Mouse (Mus musculus): ENCODE data around the gene Tatdn3. TPM values are rescaled to one million over a fixed set of nuclear protein-coding genes. Genes with fewer than 3 reads are reported as not detected.
A peak's percentile ranks its signal among the peaks of the same experiment; 100 is the strongest.

Gene Tatdn3
- 15.0 and 15.3 TPM in 2 replicates for polyA plus RNA-seq (2015; fragmentation: Nextera tagmentation; extraction: Ambion mirVana)

DNA sequence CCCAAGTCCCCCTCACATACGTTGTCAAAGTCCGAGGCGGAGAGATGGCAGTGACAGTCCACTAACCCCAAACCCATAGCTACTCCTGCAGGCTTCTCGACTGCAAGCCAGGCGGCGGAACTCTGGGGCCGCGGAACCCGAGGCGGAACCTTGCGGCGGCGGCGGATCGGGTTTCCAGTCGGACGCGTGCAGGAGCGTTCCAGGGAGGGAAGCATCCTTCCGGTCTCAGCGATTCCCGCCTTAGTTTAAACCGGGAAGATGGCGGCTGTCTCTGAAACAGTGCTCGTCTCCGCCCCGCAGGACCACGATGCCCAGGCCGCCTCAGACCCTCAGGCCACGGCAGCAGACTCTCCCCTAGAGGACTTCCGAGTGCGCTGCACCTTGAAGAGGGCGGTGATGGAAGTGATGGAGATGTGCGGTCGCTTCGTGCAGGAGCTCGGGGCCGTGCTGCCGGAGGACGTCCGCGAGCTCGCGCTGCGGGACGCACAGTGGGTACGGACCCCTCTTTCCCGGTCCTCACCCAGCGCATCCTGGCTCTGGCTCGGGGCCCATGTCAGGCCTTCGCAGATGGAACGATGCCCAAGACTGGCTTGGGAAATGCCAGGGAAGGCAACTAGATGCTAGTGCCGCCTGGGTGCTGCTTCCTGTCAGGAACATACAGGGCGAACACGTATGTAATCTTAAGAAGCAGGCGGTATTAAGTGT lies at the start of gene Tatdn3, which contains the start of gene Nsl1:
Gene Tatdn3, minus strand, starts transcription at position 152 of the 705 bp plus-strand sequence.
Gene Nsl1, plus strand, starts transcription at position 232 of the 705 bp plus-strand sequence.
- WGBS = under 1% methylated on average over 56 of the region's 56 CpGs
- Histone ChIP-seq H3K4me3 (peak within 1 kb of the TSS; percentile 86), H3K9ac (peak within 1 kb of the TSS; percentile 89), H3K27ac (peak within 1 kb of the TSS; percentile 69), H3K4me2 (replicated peaks) (peak within 1 kb of the TSS; percentile 87), H3K27me3 (no peaks in the 10 kb centered on the region), H3K4me1 (peaks cover 20% of the 10 kb centered on the region), H3K9me3 (no peaks in the 10 kb centered on the region), H3K36me3 (peaks cover 24% of the 10 kb centered on the region)
- peak; percentile 86 for ATAC-seq (ENCODE audit: low FRiP score, low read depth)

DNA sequence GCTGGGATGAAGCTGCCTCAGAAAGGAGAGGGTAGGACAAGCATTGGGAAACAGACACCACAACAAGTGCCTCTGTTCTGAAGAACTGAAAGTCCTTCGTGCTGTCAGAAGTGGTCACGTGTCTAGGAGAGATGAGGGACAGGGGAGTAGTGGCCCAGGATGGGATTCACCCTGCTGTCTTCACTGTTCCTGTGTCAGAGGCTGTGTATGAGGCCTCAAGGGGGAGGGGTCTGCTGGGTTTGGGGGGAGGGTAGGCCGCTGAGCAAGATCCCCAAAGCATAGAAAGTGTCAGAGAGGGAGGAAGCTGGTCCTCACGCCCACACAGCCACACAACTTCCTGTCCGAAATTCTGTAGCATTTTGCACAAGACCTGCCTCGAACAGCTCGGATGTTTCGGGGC lies 48.4 kb upstream of the Tatdn3 start:
- Histone ChIP-seq H3K27ac (no peak overlapping the region), H3K36me3 (peaks cover 7% of the 10 kb centered on the region; the same call in 1 of the 2 replicates), H3K4me2 (replicated peaks) (no peak overlapping the region), H3K9me3 (no peaks in the 10 kb centered on the region), H3K4me3 (no peak overlapping the region), H3K9ac (no peak overlapping the region; the same call in 1 of the 2 replicates), H3K4me1 (no peaks in the 10 kb centered on the region), H3K27me3 (no peaks in the 10 kb centered on the region)
- ATAC-seq (ENCODE audit: low FRiP score, low read depth) = no peak; the same call in 1 of the 2 replicates
- 54% methylated on average over 8 of the region's 8 CpGs for WGBS

DNA sequence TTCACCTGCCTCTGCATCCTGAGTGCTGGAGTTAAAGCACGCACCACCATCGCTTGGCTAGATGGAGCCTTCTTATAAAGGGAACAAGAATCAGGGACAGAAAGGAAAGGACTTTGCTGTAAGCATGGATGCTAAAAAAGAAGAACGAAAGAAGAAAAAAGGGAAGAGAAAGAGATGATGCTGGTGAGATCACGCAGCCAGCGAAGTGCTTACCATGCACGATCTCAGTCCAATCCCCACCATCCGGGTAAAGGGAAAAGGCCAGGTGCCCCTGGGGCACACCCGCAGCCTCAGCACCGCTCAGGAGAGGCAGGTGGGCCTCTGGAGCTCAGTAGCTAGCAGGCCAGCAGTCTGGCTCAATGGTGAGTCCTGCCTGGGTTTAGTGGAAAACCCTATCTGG lies 47.2 kb upstream of the Tatdn3 start:
- H3K27ac ChIP-seq = no peak overlapping the region
- no peaks in the 10 kb centered on the region for H3K9me3 ChIP-seq
- WGBS = 88% methylated on average over 9 of the region's 9 CpGs
- H3K9ac ChIP-seq = no peak overlapping the region
- no peaks in the 10 kb centered on the region for H3K27me3 ChIP-seq
- H3K36me3 ChIP-seq = peaks cover 7% of the 10 kb centered on the region; the same call in 1 of the 2 replicates
- H3K4me3 ChIP-seq = no peak overlapping the region
- H3K4me2 ChIP-seq (replicated peaks) = no peak overlapping the region
- no peaks in the 10 kb centered on the region for H3K4me1 ChIP-seq
- ATAC-seq (ENCODE audit: low FRiP score, low read depth) = no peak

DNA sequence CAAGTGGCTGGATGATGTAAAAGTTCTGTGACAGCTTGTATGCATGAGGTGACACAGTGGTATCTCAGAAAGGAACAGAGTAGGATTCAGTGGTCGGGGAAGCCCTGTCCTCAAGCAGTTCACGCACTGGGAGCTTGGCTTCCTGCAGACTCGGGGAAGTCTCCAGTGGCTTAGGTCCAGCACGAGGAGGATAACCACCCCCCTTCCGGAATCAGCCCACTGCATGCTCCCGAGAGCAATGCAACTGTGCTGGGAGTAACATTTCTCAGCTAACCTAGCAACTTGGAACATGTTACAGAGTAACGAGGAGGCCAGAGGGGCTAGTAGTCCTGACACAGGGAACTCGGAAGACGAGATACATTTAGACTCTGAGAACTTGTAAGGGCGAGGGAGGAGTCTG lies 44.6 kb upstream of the Tatdn3 start:
- H3K4me2 ChIP-seq (replicated peaks) = no peak overlapping the region
- no peaks in the 10 kb centered on the region for H3K4me1 ChIP-seq
- H3K9ac ChIP-seq = no peak overlapping the region
- no peak overlapping the region for H3K4me3 ChIP-seq
- no peak for ATAC-seq (ENCODE audit: low FRiP score, low read depth)
- H3K27ac ChIP-seq = no peak overlapping the region
- H3K9me3 ChIP-seq = no peaks in the 10 kb centered on the region
- no peaks in the 10 kb centered on the region for H3K27me3 ChIP-seq
- WGBS = 64% methylated on average over 10 of the region's 10 CpGs
- peaks cover 7% of the 10 kb centered on the region; the same call in 1 of the 2 replicates for H3K36me3 ChIP-seq

DNA sequence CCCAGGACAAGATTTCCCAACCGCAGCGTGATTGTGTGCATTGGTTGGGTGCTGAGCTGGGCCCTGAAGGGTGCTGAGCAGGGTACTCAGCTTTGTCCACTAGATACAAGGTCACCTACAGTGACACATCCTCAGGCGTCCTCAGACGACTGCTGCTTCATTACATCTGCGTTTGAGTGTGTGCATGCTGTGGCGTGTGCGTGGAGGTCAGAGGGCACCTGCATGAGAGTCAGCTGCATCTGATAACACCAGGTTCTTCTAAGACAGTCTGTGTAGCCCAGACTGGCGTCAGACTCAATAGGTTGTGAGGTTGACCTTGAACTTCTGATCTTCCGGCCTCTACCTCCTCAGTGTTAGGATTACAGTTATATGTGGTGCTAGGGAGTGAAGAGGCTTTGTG lies 42.5 kb upstream of the Tatdn3 start:
- 84% methylated on average over 9 of the region's 9 CpGs for WGBS
- Histone ChIP-seq H3K9ac (no peak overlapping the region), H3K4me2 (replicated peaks) (no peak overlapping the region), H3K27ac (no peak overlapping the region), H3K4me3 (no peak overlapping the region), H3K27me3 (0 out of 2 replicates have a peak, but pooled peaks cover 4% of the 10 kb centered on the region), H3K4me1 (no peaks in the 10 kb centered on the region), H3K36me3 (peaks cover 10% of the 10 kb centered on the region), H3K9me3 (peaks cover 6% of the 10 kb centered on the region; the same call in 1 of the 2 replicates)
- ATAC-seq (ENCODE audit: low FRiP score, low read depth) = no peak

DNA sequence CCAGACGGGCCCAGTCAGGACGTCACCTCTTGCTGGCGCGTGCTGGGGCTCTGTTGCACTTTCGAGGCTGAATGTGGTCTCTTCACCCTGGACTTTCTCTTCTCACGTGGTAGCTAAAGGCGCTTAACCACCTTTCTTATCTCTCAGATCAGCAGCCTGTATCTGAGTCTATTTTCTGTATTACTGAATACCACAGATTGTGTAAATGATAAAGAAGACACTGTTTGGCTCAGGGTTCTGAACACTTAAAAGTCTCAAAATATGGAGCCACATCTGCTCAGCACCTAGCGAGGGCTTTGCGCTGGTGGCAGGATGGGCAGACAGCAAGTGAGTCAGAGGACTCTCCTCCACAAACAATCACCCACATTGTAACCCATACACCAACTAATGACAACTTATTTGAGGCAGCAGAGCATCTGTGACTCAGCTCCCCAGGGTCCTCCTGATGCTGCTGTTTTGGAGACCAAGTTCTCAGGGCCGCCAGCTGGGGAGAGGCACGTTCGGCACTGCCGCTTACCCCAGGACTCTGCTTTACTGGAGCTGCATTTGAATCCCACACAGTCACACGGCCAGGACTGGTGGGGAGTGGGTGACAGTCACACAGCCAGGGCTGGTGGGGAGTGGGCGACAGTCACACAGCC lies 40.1 kb upstream of the Tatdn3 start:
- ATAC-seq (ENCODE audit: low FRiP score, low read depth) = no peak
- Histone ChIP-seq H3K4me1 (peaks cover 18% of the 10 kb centered on the region), H3K27me3 (peaks cover 17% of the 10 kb centered on the region; the same call in 1 of the 2 replicates), H3K9ac (no peak overlapping the region), H3K9me3 (peaks cover 6% of the 10 kb centered on the region; the same call in 1 of the 2 replicates), H3K27ac (no peak overlapping the region), H3K4me3 (no peak overlapping the region), H3K4me2 (replicated peaks) (no peak overlapping the region), H3K36me3 (peaks cover 4% of the 10 kb centered on the region; the same call in 1 of the 2 replicates)
- 77% methylated on average over 15 of the region's 15 CpGs for WGBS

DNA sequence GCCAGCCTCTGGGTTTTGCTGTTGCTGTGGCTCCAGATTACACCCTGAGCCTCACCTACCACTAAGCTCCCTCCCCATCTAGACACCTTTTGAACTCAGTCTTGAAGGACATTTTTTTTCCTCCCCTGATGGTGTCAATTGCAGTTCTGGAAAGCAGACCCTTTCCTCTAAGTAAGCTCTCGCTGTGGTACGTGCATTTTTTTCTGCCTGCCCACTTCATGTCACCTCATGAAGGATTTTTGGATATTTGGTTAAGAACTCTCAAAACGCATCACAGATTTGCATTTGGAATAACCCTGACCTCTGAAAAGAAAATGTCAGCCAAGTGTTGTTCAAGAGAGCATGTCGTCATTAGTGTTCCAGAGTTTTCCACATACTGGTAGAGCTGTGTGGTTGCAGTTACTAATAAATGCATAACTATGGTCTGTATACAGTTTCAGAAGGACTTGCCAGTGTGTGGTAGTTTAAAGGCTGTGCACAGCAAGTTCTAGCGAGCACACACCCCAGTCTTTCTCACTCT lies 37.1 kb upstream of the Tatdn3 start:
- Histone ChIP-seq H3K27ac (no peak overlapping the region), H3K9me3 (peaks cover 6% of the 10 kb centered on the region; the same call in 1 of the 2 replicates), H3K9ac (no peak overlapping the region), H3K27me3 (peaks cover 17% of the 10 kb centered on the region; the same call in 1 of the 2 replicates), H3K36me3 (peaks cover 4% of the 10 kb centered on the region; the same call in 1 of the 2 replicates), H3K4me1 (peaks cover 28% of the 10 kb centered on the region), H3K4me2 (replicated peaks) (peak overlapping the region; percentile 95), H3K4me3 (no peak overlapping the region)
- no peak for ATAC-seq (ENCODE audit: low FRiP score, low read depth)
- WGBS = 58% methylated on average over 5 of the region's 5 CpGs

DNA sequence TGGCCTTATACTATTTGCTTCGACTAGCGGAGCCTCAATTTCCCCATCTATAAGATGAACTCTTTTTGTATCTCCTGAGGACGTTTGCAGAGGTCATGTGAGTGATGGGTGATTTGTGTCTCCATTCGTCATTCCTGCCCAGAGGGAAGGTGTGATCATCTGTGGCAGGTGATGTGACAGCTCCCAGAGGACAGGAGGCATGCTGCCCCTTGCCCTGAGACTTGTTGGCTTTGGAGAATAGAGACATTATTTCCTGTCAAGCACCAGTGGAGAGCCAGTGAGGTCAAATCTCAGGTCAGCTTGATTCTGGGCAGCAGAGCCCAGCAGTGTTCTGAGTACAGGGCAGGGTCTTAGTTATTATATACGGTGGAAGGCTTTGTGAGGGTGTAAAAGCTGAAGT lies 36.4 kb upstream of the Tatdn3 start:
- H3K36me3 ChIP-seq = peaks cover 4% of the 10 kb centered on the region; the same call in 1 of the 2 replicates
- H3K27me3 ChIP-seq = peaks cover 17% of the 10 kb centered on the region; the same call in 1 of the 2 replicates
- peak overlapping the region; percentile 71; the same call in 1 of the 2 replicates for H3K9ac ChIP-seq
- peak overlapping the region; percentile 95 for H3K4me2 ChIP-seq (replicated peaks)
- peaks cover 28% of the 10 kb centered on the region for H3K4me1 ChIP-seq
- 33% methylated on average over 5 of the region's 5 CpGs for WGBS
- H3K4me3 ChIP-seq = peak overlapping the region; percentile 64
- H3K9me3 ChIP-seq = peaks cover 6% of the 10 kb centered on the region; the same call in 1 of the 2 replicates
- no peak for ATAC-seq (ENCODE audit: low FRiP score, low read depth)
- H3K27ac ChIP-seq = no peak overlapping the region

DNA sequence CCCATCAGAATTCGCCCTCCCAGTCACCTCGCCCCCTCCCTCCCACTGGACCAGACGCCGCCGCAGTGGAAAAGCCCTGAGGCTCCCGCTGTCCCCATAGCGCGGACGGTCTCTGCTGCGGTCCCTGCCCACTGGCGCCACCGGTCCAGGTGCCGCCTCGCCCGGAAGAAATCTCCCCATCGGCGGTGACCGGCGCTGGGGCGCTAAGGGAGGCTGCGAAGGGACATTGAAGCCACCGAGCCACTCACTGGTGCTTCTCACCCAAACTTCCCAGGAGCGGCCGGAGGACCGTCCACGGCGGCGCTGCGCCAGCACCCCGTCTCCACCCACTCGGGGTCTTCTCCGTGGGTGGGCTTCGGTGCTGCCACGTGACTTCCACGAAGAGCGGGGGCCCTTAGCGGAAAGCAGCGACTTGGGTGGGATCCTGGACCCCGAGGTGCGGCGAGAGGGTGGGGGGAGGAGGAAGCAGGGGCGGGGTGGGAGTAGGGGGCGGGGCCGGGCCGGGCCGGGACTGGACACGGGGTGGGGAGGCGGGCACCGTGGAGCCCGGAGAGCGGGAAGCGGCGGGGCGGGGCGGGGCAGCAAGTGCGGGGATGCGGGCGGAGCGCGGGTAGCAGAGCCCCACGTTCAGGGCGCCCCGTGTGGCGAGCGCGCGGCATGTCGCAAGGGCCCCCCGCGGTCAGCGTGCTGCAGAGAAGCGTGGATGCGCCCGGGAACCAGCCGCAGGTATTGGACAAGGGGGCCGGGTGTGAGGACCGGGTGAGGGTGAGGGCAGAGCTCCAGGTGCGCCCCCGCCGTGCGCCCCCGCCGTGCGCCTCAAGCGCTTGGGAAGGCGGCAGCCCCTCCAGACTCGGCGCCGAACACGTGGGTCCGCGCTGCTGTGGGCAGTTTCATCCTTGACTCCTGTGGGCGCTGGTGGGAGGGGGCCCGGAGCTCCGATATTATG lies 35.3 kb upstream of the Tatdn3 start, which contains the start of gene Batf3:
Gene Batf3, plus strand, starts transcription at position 46 of the 946 bp plus-strand sequence.
- Histone ChIP-seq H3K4me1 (peaks cover 28% of the 10 kb centered on the region), H3K27me3 (peaks cover 17% of the 10 kb centered on the region; the same call in 1 of the 2 replicates), H3K4me3 (peak within 1 kb of the TSS; percentile 64), H3K36me3 (peaks cover 4% of the 10 kb centered on the region; the same call in 1 of the 2 replicates), H3K4me2 (replicated peaks) (peak within 1 kb of the TSS; percentile 95), H3K9ac (peak within 1 kb of the TSS; percentile 71), H3K9me3 (peaks cover 6% of the 10 kb centered on the region; the same call in 1 of the 2 replicates), H3K27ac (peak within 1 kb of the TSS; percentile 48)
- WGBS = under 1% methylated on average over 91 of the region's 95 CpGs
- peak; percentile 57 for ATAC-seq (ENCODE audit: low FRiP score, low read depth)

DNA sequence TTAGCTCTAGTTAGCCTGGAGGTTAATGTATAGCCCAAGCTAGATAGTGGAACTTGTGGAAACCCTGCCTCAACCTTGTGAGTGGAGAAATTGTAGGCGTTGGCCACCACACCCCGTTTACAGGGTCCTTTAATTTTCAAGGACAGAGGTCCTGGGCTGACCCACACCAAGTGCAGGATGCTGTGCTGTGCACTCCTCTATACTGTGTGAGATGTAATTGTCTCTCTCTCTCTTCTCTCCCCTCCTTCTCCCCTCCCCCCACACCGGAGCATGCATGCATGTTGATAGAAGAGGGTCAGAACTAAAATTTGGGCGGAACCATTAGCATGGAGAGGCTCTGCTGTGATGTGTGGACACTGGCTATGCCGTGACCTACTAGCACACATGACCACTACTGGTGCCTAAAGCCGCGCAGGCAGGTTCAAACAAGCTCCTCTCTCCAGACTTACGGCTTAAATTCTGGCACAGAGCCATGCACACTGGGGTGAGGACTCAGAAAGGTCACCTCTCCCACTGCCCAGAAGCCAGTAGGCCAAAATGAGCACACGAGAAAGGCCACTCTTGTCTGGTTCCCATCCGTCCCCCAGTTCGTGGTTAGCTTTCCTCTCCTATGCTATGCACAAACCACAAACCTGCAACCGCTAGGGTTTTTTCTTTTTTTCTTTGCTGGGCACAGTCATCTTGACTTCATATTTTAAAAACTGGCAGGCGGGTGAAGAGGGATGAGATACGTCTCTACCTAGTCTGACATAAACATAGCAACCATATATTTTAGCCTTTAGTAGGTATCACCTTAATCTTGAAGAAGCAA lies 34.3 kb upstream of the Tatdn3 start:
- peaks cover 4% of the 10 kb centered on the region; the same call in 1 of the 2 replicates for H3K36me3 ChIP-seq
- H3K4me2 ChIP-seq (replicated peaks) = peak overlapping the region; percentile 95
- H3K4me3 ChIP-seq = peak overlapping the region; percentile 64
- peaks cover 28% of the 10 kb centered on the region for H3K4me1 ChIP-seq
- peak overlapping the region; percentile 48; the same call in 1 of the 2 replicates for H3K27ac ChIP-seq
- 48% methylated on average over 14 of the region's 14 CpGs for WGBS
- peaks cover 6% of the 10 kb centered on the region; the same call in 1 of the 2 replicates for H3K9me3 ChIP-seq
- peaks cover 17% of the 10 kb centered on the region; the same call in 1 of the 2 replicates for H3K27me3 ChIP-seq
- peak overlapping the region; percentile 71 for H3K9ac ChIP-seq
- ATAC-seq (ENCODE audit: low FRiP score, low read depth) = peak; percentile 29; the same call in 1 of the 2 replicates

All from limb, embryonic 13.5 days (tissue).